Mouse (Mus musculus) embryonic facial prominence, embryonic 14.5 days (tissue): ENCODE data around the gene Adgrf2. TPM values are rescaled to one million over a fixed set of nuclear protein-coding genes. Genes with fewer than 3 reads are reported as not detected.

Experiments
- ATAC-seq: fragments of 200-750 bp; cut with Nextera tagmentation; 2 replicates; pipeline ENCODE4 v1.8.0; 2017; ENCODE audit warnings: low read depth, moderate number of reproducible peaks, moderate TSS enrichment
- DNase-seq: peaks from one replicate; pipeline ENCODE4 v3.0.0-alpha.2; 2015; ENCODE audit warnings: low spot score
- H3K27ac ChIP-seq: fragments of 300-500 bp; sonication (generic); replicated peaks from 2 replicates; pipeline ENCODE4 v1.5.1; 2014; ENCODE audit warnings: low read depth, mild to moderate bottlenecking, low read length, moderate library complexity
- H3K27me3 ChIP-seq: fragments of 300-500 bp; sonication (generic); replicated peaks from 2 replicates; pipeline ENCODE4 v1.6.1; 2014; ENCODE audit warnings: low read length; ENCODE audit not compliant: control insufficient read depth, insufficient read depth
- H3K36me3 ChIP-seq: fragments of 300-500 bp; sonication (generic); 2 replicates; pipeline ENCODE4 v1.6.1; 2014; ENCODE audit warnings: low read length, mixed read lengths; ENCODE audit not compliant: control insufficient read depth, insufficient read depth
- H3K4me1 ChIP-seq: fragments of 300-500 bp; sonication (generic); 2 replicates; pipeline ENCODE4 v1.6.1; 2014; ENCODE audit warnings: antibody characterized with exemption, low read length; ENCODE audit not compliant: control insufficient read depth, insufficient read depth
- H3K4me2 ChIP-seq: fragments of 300-500 bp; sonication (generic); 2 replicates; pipeline ENCODE4 v1.6.1; 2014; ENCODE audit warnings: low read depth, mild to moderate bottlenecking, low read length, moderate library complexity, mixed read lengths
- H3K4me3 ChIP-seq: fragments of 300-500 bp; sonication (generic); 2 replicates; pipeline ENCODE4 v1.5.1; 2014; ENCODE audit warnings: low read depth, mild to moderate bottlenecking, low read length
- H3K9ac ChIP-seq: fragments of 300-500 bp; sonication (generic); 2 replicates; pipeline ENCODE4 v1.6.1; 2014; ENCODE audit warnings: low read depth, mild to moderate bottlenecking, low read length, moderate library complexity, mixed read lengths
- H3K9me3 ChIP-seq: fragments of 300-500 bp; sonication (generic); 2 replicates; pipeline ENCODE4 v1.6.1; 2016; ENCODE audit warnings: low read length; ENCODE audit not compliant: control insufficient read depth
- WGBS: fragments of 180-500 bp; shearing (Covaris S2); extraction: QIAGEN DNeasy Blood & Tissue Kit; methylation state at CpG from one replicate; pipeline ENCODE4 v1.1.7; 2014; 5-methylcytosine and 5-hydroxymethylcytosine counted together
- polyA plus RNA-seq: library from polyadenylated mRNA; unstranded; fragments of >200 nt; fragmentation: Nextera tagmentation; extraction: Ambion mirVana; gene quantifications from 2 replicates; pipeline ENCODE4 v1.2.1, GENCODE M21; 2014

Adgrf2 gene
- polyA plus RNA-seq, 1 experiment from 2014 or later: 0.85 TPM

GRCm38 (mm10) chr17:42690531-42690930 is 51.4 kb downstream of the Adgrf2 start:
- ATAC-seq (0 out of 2 replicates have a peak, but pooled peaks have one; percentile 15), DNase-seq (peak; percentile 26)
- no peaks in the 10 kb centered on the region for H3K4me1 ChIP-seq
- no peak overlapping the region for H3K27ac ChIP-seq
- no peaks in the 10 kb centered on the region for H3K36me3 ChIP-seq
- H3K4me3 ChIP-seq: no peak overlapping the region
- WGBS: 76% methylated on average over 8 of the region's 8 CpGs
- H3K9me3 ChIP-seq: no peaks in the 10 kb centered on the region
- no peak overlapping the region for H3K9ac ChIP-seq
- no peaks in the 10 kb centered on the region for H3K27me3 ChIP-seq
- no peak overlapping the region for H3K4me2 ChIP-seq

Other genes with a start within 250 kb of the Adgrf2 start
- not detected in 2 replicates for gene Opn5, start 130.8 kb downstream of the Adgrf2 start, polyA plus RNA-seq
- gene Adgrf4, start 49.9 kb downstream of the Adgrf2 start, polyA plus RNA-seq: 1.5 and 1.9 TPM in 2 replicates
- gene Cd2ap, start 134.5 kb upstream of the Adgrf2 start, polyA plus RNA-seq: 24.9 and 25.4 TPM in 2 replicates